Mouse (Mus musculus) spleen, adult 2 months (tissue): Measurements from ENCODE around the gene Zfp317. TPM values are rescaled to one million over a fixed set of nuclear protein-coding genes. Genes with fewer than 3 reads are reported as not detected.

Experiments used
- DNase-seq, 2 experiments: peaks; one replicate each; pipeline versions ENCODE4 v3.0.0 to v3.0.0-alpha.2; 2012 to 2021; ENCODE audit warnings: low spot score in 2 of 2, low read depth in 1 of 2
- H3K27ac ChIP-seq: fragments of 200-500 bp; 2 replicates; pipeline ENCODE4 v1.5.1; 2012; ENCODE audit warnings: low read length, inconsistent platforms; ENCODE audit not compliant: insufficient read depth
- H3K27me3 ChIP-seq: fragments of 200-500 bp; 2 replicates; pipeline ENCODE4 v1.6.1; 2012; ENCODE audit warnings: mild to moderate bottlenecking, moderate library complexity, low read length, inconsistent platforms; ENCODE audit not compliant: control insufficient read depth, insufficient read depth
- H3K36me3 ChIP-seq: fragments of 200-500 bp; 2 replicates; pipeline ENCODE4 v1.6.1; 2012; ENCODE audit warnings: mild to moderate bottlenecking, low read length, inconsistent platforms; ENCODE audit not compliant: control insufficient read depth, insufficient read depth
- H3K4me1 ChIP-seq: fragments of 200-500 bp; 2 replicates; pipeline ENCODE4 v1.6.1; 2011; ENCODE audit warnings: inconsistent platforms; ENCODE audit not compliant: control insufficient read depth, insufficient read depth, insufficient read length
- H3K4me3 ChIP-seq: fragments of 200-500 bp; 2 replicates; pipeline ENCODE4 v1.5.1; 2011; ENCODE audit warnings: mild to moderate bottlenecking, inconsistent platforms; ENCODE audit not compliant: insufficient read depth, insufficient read length; ENCODE audit errors: extremely low read depth
- CTCF ChIP-seq: fragments of 200-500 bp; IDR thresholded peaks from 2 replicates; pipeline ENCODE4 v1.5.1; 2011; ENCODE audit warnings: mild to moderate bottlenecking, inconsistent platforms; ENCODE audit not compliant: insufficient read depth, insufficient read length, insufficient replicate concordance; ENCODE audit errors: extremely low read depth
- POLR2A ChIP-seq: fragments of 200-500 bp; IDR thresholded peaks from 2 replicates; pipeline ENCODE4 v1.6.1; 2011; ENCODE audit warnings: low read depth, low read length, inconsistent platforms
- WGBS: fragments of 180-500 bp; shearing (Covaris S2); methylation state at CpG from one replicate; pipeline ENCODE4 v1.1.7; 2018; 5-methylcytosine and 5-hydroxymethylcytosine counted together
- polyA plus RNA-seq: library from polyadenylated mRNA; depleted of rRNA; stranded (reverse); fragments of >200 nt; gene quantifications from 2 replicates; pipeline ENCODE4 v1.2.3, GENCODE M21; 2012; rRNA removed

Zfp317 gene
- polyA plus RNA-seq, result 4.9 and 5.6 TPM in 2 replicates

DNA sequence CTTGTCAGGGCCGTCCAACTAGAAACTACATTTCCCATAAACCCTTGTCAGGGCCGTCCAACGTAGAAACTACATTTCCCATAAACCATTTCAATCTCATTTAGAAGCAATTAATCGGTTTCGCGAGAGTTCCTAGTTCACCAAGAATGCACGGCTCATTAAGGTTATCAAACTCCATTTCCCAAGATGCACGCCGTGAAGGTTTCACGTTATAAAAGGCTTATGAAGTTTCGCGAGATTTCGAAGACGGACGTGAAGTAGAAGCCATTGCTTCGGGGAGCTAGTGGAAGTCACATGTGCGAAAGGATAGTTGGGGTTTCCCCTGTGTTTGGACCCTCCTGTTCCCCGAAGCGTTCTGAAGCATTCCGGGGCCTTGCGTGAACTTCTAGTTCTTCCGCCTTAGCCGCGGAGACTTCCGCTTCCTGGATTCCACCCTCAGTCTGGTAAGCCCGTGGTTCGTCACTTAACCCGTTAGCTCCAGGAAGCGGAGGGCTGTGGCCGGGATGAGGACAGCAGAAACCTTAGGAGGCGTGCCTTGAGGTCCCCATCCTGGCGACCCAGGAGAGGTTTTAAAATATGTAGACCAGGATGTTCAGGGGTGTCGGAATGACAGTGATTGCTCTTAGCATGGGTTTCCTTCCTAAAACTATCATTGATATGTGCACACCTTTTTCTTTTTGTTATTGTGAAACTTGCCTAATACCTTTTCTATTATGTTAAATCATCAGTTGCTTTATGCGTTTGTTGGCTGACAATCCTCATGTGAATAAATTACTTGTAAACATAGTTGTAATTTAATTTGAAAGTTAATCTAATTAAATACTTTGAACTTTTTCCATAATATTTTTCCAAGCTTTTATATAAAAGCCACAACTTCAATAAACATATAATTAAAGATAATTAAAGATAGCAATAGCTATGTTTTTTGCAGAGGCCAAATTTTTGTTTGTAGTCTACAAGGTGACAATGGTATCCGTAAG is at the start of gene Zfp317:
TSS of gene Zfp317 (plus strand) at position 260 of the 980 bp plus-strand sequence.
- 2% methylated on average over 35 of the region's 35 CpGs for WGBS
- peak within 1 kb of the TSS; percentile 72 for H3K4me3 ChIP-seq
- no peaks in the 10 kb centered on the region for H3K4me1 ChIP-seq
- H3K27ac ChIP-seq, result peak within 1 kb of the TSS; percentile 90
- H3K27me3 ChIP-seq, result no peaks in the 10 kb centered on the region
- peak; percentile 18; the same call in 1 of the 2 replicates for TF ChIP-seq POLR2A
- TF ChIP-seq CTCF, result no peak
- H3K36me3 ChIP-seq, result no peaks in the 10 kb centered on the region; the same call in 1 of the 2 replicates
- peak; percentile 87 to 100 for DNase-seq

DNA sequence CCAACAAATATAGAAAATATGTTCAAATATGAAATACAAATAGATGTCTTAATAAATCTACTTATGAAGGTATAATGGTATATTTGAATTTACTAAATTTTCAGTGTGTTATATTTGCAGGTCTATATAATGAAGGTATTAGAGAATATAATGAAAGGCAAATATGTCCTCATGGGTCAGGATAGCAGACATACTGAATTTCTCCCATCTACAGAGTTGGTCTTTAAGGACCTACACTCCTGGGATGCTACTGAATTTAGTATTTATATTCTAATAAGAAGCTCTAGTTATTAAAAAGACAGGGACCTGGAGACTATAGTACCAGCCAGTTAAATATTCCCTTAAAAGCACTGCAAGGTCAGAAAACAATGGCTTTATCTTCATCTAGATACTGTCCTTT is 39.6 kb upstream of the Zfp317 start, which contains the start of gene Olfr855:
TSS of gene Olfr855 (plus strand) at position 301 of the 400 bp plus-strand sequence.
- H3K4me3 ChIP-seq, result no peak within 1 kb of the TSS
- no peak within 1 kb of the TSS for H3K27ac ChIP-seq
- TF ChIP-seq CTCF (no peak), POLR2A (no peak)
- no peaks in the 10 kb centered on the region for H3K36me3 ChIP-seq
- no peak for DNase-seq
- H3K4me1 ChIP-seq, result no peaks in the 10 kb centered on the region
- H3K27me3 ChIP-seq, result no peaks in the 10 kb centered on the region

DNA sequence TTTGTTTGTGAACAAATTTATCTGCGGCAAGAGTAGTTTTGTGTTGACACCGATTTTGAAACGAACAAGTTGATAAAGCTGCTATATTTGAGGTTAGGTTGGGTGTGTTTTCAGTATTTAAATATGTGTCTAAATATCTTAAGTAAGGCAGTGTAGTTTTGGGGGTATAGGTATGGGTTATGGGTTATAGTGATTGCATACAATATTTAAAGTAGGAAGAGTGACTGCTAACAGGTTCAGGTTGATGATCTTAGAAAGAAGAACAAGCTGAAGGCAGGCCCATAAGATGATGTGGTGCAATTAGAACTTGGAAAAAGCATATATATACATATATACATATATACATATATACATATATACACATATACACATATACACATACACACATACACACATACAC is 605 bp upstream of the Zfp317 start:
- Histone ChIP-seq H3K27ac (no peak overlapping the region), H3K27me3 (no peaks in the 10 kb centered on the region), H3K4me1 (no peaks in the 10 kb centered on the region), H3K36me3 (no peaks in the 10 kb centered on the region; the same call in 1 of the 2 replicates), H3K4me3 (no peak overlapping the region)
- no peak for DNase-seq
- 97% methylated on average over 3 of the region's 3 CpGs for WGBS
- no peak for TF ChIP-seq CTCF
- no peak for TF ChIP-seq POLR2A

DNA sequence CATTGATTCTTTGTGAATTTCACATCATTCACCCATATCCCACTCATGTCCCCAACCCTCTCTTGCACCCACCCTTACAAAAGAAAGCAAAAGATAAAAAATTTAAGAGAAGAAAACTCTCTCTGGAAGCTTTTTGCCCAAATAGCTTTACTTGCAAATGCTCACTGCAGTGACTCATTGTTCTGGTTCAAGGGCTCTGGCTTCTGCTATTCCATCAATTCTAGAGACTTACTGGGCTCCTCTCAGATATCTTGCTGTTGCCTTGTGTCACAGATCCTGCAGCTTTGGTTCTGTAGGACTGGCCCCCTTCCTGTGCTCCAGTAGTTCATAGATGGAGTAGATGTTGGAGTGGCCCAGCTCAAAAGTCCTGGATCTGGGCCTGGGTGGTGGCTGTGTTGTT is 7.7 kb downstream of the Zfp317 start:
- Histone ChIP-seq H3K4me1 (no peaks in the 10 kb centered on the region), H3K27ac (no peak overlapping the region), H3K36me3 (peaks cover 11% of the 10 kb centered on the region), H3K4me3 (no peak overlapping the region), H3K27me3 (no peaks in the 10 kb centered on the region)
- no peak for TF ChIP-seq CTCF
- TF ChIP-seq POLR2A, result no peak
- DNase-seq, result no peak

DNA sequence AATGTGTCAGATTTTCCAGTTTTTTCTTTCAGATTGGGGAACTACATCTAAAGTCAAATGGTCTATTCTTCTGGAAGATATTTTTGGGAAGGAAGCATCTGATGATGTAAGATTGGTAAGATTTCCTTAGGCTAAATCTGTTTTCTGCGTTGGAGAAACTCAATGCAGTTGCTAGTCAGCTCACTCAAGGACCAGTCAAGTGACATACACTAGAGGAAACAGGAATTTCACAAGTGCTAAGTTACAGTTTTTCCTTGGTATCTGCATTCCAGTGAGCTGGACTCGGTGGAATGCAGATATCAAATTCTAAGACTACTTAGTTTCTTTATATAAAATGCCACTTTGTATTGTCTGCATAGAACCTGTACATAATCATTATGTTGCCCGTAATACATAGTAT is 23.3 kb downstream of the Zfp317 start:
- Histone ChIP-seq H3K4me3 (no peak overlapping the region), H3K36me3 (peaks cover 44% of the 10 kb centered on the region), H3K27ac (no peak overlapping the region), H3K27me3 (no peaks in the 10 kb centered on the region), H3K4me1 (no peaks in the 10 kb centered on the region)
- TF ChIP-seq POLR2A (no peak), CTCF (no peak)
- DNase-seq, result no peak
- 92% methylated on average over 3 of the region's 3 CpGs for WGBS

DNA sequence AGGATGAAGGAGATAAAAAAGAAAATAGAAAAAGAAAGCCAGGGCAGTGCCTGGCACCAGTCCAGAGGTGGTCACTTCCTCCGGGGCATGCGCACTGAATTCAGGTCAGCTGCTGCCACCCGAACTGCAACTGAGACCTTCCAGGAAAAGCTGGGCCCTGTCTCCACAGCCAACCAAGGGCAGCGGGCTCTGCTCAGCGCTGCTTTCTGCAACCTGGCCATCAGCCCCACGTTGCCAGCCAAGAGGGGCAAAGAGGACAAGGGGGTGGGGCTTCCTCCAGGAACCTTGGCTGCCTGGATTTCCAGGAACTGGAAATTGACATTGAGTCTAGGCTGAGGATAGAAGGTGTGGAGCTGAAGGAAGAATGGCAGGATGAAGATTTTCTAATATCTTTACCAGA is 68.4 kb downstream of the Zfp317 start:
- Histone ChIP-seq H3K27ac (no peak overlapping the region), H3K36me3 (no peaks in the 10 kb centered on the region), H3K4me3 (no peak overlapping the region), H3K27me3 (no peaks in the 10 kb centered on the region), H3K4me1 (no peaks in the 10 kb centered on the region)
- 87% methylated on average over 6 of the region's 6 CpGs for WGBS
- TF ChIP-seq CTCF (no peak), POLR2A (no peak)
- DNase-seq, result no peak

DNA sequence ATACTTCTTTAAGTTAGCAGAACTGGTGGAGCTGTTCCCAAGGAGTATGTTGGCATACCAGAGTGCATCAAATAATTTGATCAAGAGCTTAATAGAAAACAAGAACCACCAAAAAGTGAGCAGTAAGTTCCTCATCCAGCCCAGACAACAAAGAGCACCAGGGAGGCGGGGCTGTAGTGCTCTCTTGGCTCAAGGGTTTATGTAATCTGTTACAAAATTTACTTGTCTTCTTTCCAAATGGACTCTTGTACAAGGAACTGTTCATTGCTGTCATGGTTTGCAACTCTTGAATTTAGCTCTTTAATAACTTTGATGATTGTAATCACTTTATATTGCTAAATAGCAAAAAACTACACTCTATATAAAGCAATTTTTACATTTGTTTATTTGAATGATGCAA is 69.5 kb downstream of the Zfp317 start:
- 71% methylated on average over 1 of the region's 1 CpGs for WGBS
- no peak overlapping the region for H3K27ac ChIP-seq
- DNase-seq, result no peak

More for the DNA sequence above, 69.5 kb downstream of the Zfp317 start:
- Histone ChIP-seq H3K4me3 (no peak overlapping the region), H3K4me1 (no peaks in the 10 kb centered on the region), H3K27me3 (no peaks in the 10 kb centered on the region), H3K36me3 (no peaks in the 10 kb centered on the region)
- TF ChIP-seq CTCF (no peak), POLR2A (no peak)
